Mouse (Mus musculus): Measurements from ENCODE around the gene Vmn1r3. TPM values are rescaled to one million over a fixed set of nuclear protein-coding genes. Genes with fewer than 3 reads are reported as not detected.
A peak's percentile ranks its signal among the peaks of the same experiment; 100 is the strongest.
"Not testable (repeated sequence)": the region's sequence is repeated elsewhere in the genome, so short reads cannot be mapped to it uniquely, and the experiment has no call there.

Vmn1r3 gene
- total RNA-seq, 1 experiment from 2014 or later = not detected

DNA sequence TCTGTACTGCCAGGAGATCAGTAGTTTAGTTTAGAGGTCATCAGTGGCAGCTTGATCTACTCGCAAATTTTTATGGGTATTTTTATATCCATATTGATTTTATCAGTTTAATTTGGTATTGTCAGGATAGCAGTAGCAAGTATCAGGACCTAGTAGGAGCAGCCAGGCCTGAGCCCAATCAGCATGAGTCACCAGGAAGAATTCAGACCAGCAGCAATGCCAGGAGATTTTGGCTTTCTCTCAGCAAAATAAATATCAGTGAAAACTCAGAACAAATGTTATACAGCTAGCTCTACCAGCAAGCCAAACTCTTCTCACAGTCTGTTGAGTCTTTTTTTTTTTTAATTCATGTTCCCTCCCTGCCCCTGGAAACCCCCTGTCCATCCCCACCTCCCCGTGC, 31.8 kb downstream of the Vmn1r3 start:
- not testable (repeated sequence) for ATAC-seq (replicated peaks; ENCODE audit: low read depth, poor library complexity, severe bottlenecking)

DNA sequence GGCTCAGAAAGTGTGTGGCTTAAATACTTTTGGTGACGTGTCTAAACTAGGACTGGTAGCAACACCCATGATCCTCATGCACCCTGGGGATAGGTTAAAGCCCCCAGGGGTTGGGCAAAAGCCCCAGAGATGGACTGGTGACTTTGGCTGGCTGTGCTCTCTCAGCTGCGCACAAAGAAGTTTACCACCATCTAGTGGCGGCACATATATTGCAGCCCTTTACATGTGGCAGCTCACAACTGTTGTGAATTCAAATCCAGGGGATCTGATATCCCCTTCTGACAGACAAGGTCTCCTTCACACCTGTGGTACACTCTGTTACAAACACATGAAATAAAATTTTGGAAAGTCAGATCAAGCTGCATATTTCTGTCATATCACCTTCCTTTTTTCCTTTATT, 37.2 kb downstream of the Vmn1r3 start:
- ATAC-seq (replicated peaks; ENCODE audit: low read depth, poor library complexity, severe bottlenecking) = peak; percentile 71

Other genes starting within 250 kb of the Vmn1r3 start
- not detected in 2 replicates for gene Vmn1r2, start 18.0 kb downstream of the Vmn1r3 start, total RNA-seq (2017)